Mouse (Mus musculus) heart, embryonic 15.5 days (tissue): ENCODE measurements around the gene Trip6. TPM values are rescaled to one million over a fixed set of nuclear protein-coding genes. Genes with fewer than 3 reads are reported as not detected.
A peak's percentile ranks its signal among the peaks of the same experiment; 100 is the strongest.

Experiments
- ATAC-seq: fragments of 200-750 bp; cut with Nextera tagmentation; replicated peaks from 2 replicates; pipeline ENCODE4 v1.8.0; 2017; ENCODE audit warnings: low read depth, moderate TSS enrichment; ENCODE audit not compliant: insufficient number of reproducible peaks, insufficient read depth, low FRiP score
- H3K27ac ChIP-seq: fragments of 300-500 bp; sonication (generic); 2 replicates; pipeline ENCODE4 v1.5.1; 2015; ENCODE audit warnings: mild to moderate bottlenecking, inconsistent platforms
- H3K27me3 ChIP-seq: fragments of 300-500 bp; sonication (generic); 2 replicates; pipeline ENCODE4 v1.6.1; 2015; ENCODE audit warnings: inconsistent platforms
- H3K36me3 ChIP-seq: fragments of 300-500 bp; sonication (generic); 2 replicates; pipeline ENCODE4 v1.6.1; 2015; ENCODE audit warnings: mild to moderate bottlenecking, inconsistent platforms
- H3K4me1 ChIP-seq: fragments of 300-500 bp; sonication (generic); replicated peaks from 2 replicates; pipeline ENCODE4 v1.6.1; 2015; ENCODE audit warnings: inconsistent platforms
- H3K4me2 ChIP-seq: fragments of 300-500 bp; sonication (generic); 2 replicates; pipeline ENCODE4 v1.6.1; 2015; ENCODE audit warnings: inconsistent platforms, mild to moderate bottlenecking, moderate library complexity
- H3K4me3 ChIP-seq: fragments of 300-500 bp; sonication (generic); 2 replicates; pipeline ENCODE4 v1.5.1; 2015; ENCODE audit warnings: mild to moderate bottlenecking, inconsistent platforms
- H3K9ac ChIP-seq: fragments of 300-500 bp; sonication (generic); 2 replicates; pipeline ENCODE4 v1.6.1; 2015; ENCODE audit warnings: mild to moderate bottlenecking, inconsistent platforms
- H3K9me3 ChIP-seq: fragments of 300-500 bp; sonication (generic); replicated peaks from 2 replicates; pipeline ENCODE4 v1.6.1; 2016; ENCODE audit warnings: inconsistent platforms
- WGBS: fragments of 180-500 bp; shearing (Covaris S2); methylation state at CpG from one replicate; pipeline ENCODE4 v1.1.7; 2015; ENCODE audit warnings: mixed read lengths; 5-methylcytosine and 5-hydroxymethylcytosine counted together
- polyA plus RNA-seq: library from polyadenylated mRNA; unstranded; fragments of >200 nt; fragmentation: Nextera tagmentation; extraction: Ambion mirVana; gene quantifications from 2 replicates; pipeline ENCODE4 v1.2.1, GENCODE M21; 2015

The Trip6 gene
- polyA plus RNA-seq, 1 experiment from 2014 or later: 37.7 TPM

DNA sequence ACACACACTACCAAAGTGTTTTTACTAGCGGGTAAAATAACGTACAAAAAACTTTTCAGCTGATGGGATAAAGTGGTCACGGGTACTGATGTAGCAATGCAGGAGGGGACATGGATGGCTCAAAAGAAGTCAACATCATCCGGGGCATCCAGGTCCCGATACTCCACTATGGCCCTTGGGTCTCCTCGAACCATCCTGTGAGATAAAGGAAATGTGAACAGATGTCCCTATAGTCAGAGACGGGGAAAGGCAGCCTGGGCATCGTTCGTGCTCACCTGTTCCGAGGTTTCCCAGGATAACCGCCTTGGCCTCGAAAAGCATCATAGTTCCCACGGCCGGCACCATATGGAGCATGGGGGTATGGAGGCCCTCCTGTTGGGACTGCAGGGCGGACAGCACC, 18.5 kb downstream of the Trip6 start:
- Histone ChIP-seq H3K9me3 (no peaks in the 10 kb centered on the region), H3K4me3 (no peak overlapping the region), H3K36me3 (peaks cover 55% of the 10 kb centered on the region), H3K9ac (no peak overlapping the region), H3K27ac (no peak overlapping the region), H3K27me3 (peaks cover 12% of the 10 kb centered on the region), H3K4me1 (peaks cover 19% of the 10 kb centered on the region), H3K4me2 (no peak overlapping the region; the same call in 1 of the 2 replicates)
- WGBS: 90% methylated on average over 15 of the region's 15 CpGs
- ATAC-seq: no peak

DNA sequence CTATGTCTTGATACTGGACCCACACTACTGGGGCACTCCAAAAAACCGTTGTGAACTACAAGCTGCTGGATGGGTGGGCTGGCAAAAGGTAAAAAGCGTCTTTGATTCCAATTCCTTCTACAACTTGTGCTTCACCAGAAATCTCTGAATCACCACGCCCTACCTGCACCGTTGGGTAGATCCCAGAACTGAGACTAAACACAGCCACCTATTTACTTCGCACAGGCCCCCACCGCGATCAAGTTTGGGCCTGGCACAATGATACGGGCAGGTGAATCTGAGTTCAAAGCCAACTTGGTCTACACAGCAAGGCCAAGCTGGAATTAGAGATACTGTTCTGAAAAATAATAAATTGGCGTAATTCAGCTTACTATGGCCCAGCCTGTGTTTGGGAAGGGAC, 18.9 kb downstream of the Trip6 start:
- no peak overlapping the region for H3K27ac ChIP-seq
- no peak for ATAC-seq

GRCm38 (mm10) chr5:137294744-137295093, 19.5 kb downstream of the Trip6 start:
- ATAC-seq: peak; percentile 23
- 7% methylated on average over 18 of the region's 18 CpGs for WGBS
- peak overlapping the region; percentile 96 for H3K27ac ChIP-seq
- H3K9me3 ChIP-seq: no peaks in the 10 kb centered on the region
- H3K27me3 ChIP-seq: peaks cover 22% of the 10 kb centered on the region
- H3K4me3 ChIP-seq: peak overlapping the region; percentile 65
- peak overlapping the region; percentile 99 for H3K4me2 ChIP-seq
- H3K4me1 ChIP-seq: peaks cover 27% of the 10 kb centered on the region
- H3K36me3 ChIP-seq: peaks cover 45% of the 10 kb centered on the region
- peak overlapping the region; percentile 78 for H3K9ac ChIP-seq

More for the DNA sequence above, 18.9 kb downstream of the Trip6 start:
- Histone ChIP-seq H3K4me2 (peak overlapping the region; percentile 99), H3K9ac (peak overlapping the region; percentile 78; the same call in 1 of the 2 replicates), H3K4me3 (peak overlapping the region; percentile 65), H3K27me3 (peaks cover 16% of the 10 kb centered on the region), H3K36me3 (peaks cover 50% of the 10 kb centered on the region), H3K4me1 (peaks cover 22% of the 10 kb centered on the region), H3K9me3 (no peaks in the 10 kb centered on the region)
- WGBS: 81% methylated on average over 9 of the region's 9 CpGs

GRCm38 (mm10) chr5:137293839-137294743, 20.1 kb downstream of the Trip6 start, which contains the start of gene Ufsp1:
Gene Ufsp1 (plus strand): TSS chr5:137294629.
- H3K4me2 ChIP-seq: peak within 1 kb of the TSS; percentile 99
- H3K4me3 ChIP-seq: peak within 1 kb of the TSS; percentile 65
- peak within 1 kb of the TSS; percentile 78 for H3K9ac ChIP-seq
- H3K27ac ChIP-seq: peak within 1 kb of the TSS; percentile 96
- H3K36me3 ChIP-seq: peaks cover 38% of the 10 kb centered on the region
- H3K9me3 ChIP-seq: no peaks in the 10 kb centered on the region
- H3K4me1 ChIP-seq: peaks cover 32% of the 10 kb centered on the region
- ATAC-seq: peak; percentile 94
- peaks cover 28% of the 10 kb centered on the region for H3K27me3 ChIP-seq
- under 1% methylated on average over 52 of the region's 52 CpGs for WGBS

DNA sequence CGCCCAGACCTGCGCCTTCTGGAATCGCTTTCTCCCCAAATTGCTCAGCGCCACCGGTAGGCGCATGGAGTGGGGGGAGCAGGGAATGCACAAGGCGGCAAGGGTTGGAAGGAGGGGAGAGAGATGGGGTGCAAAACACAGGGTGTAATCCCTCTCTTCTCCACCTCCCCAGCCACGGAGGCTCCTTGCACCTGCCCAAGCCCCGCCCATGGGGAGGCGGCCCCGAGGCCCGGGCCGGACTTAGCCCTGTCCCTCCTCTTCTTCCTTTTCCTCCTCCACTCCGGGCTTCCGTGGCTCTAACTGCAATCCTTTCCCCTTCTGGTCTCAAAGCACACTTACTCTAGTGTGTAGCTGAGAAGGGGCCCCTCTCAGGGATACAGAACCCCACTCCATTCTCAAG, 20.9 kb downstream of the Trip6 start:
- WGBS: 0% methylated on average over 15 of the region's 15 CpGs
- peak overlapping the region; percentile 77 for H3K9ac ChIP-seq
- H3K4me1 ChIP-seq: peaks cover 40% of the 10 kb centered on the region
- peak overlapping the region; percentile 96 for H3K27ac ChIP-seq
- peaks cover 30% of the 10 kb centered on the region for H3K36me3 ChIP-seq
- peaks cover 33% of the 10 kb centered on the region for H3K27me3 ChIP-seq
- H3K4me2 ChIP-seq: peak overlapping the region; percentile 99
- H3K4me3 ChIP-seq: peak overlapping the region; percentile 65
- peak; percentile 52 for ATAC-seq
- no peaks in the 10 kb centered on the region for H3K9me3 ChIP-seq

DNA sequence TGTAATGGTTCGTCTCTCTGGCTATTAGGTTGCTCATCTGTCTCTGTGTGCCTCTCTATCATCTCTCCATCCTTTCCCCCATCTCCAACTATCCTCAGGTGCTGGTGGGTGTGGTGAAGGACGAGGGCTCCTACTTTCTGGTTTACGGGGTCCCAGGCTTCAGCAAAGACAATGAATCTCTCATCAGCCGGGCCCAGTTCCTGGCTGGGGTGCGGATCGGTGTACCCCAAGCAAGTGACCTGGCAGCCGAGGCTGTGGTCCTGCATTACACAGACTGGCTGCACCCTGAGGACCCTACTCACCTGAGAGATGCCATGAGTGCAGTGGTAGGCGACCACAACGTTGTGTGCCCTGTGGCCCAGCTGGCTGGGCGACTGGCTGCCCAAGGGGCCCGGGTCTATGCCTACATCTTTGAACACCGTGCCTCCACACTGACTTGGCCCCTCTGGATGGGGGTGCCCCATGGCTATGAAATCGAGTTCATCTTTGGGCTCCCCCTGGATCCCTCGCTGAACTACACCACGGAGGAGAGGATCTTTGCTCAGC, 22.8 kb downstream of the Trip6 start:
- ATAC-seq: no peak
- no peak overlapping the region for H3K9ac ChIP-seq
- H3K27ac ChIP-seq: no peak overlapping the region
- peaks cover 56% of the 10 kb centered on the region for H3K4me1 ChIP-seq
- no peak overlapping the region for H3K4me3 ChIP-seq
- H3K27me3 ChIP-seq: peaks cover 47% of the 10 kb centered on the region
- no peaks in the 10 kb centered on the region for H3K9me3 ChIP-seq
- H3K36me3 ChIP-seq: peaks cover 12% of the 10 kb centered on the region; the same call in 1 of the 2 replicates
- no peak overlapping the region for H3K4me2 ChIP-seq
- 72% methylated on average over 15 of the region's 15 CpGs for WGBS

DNA sequence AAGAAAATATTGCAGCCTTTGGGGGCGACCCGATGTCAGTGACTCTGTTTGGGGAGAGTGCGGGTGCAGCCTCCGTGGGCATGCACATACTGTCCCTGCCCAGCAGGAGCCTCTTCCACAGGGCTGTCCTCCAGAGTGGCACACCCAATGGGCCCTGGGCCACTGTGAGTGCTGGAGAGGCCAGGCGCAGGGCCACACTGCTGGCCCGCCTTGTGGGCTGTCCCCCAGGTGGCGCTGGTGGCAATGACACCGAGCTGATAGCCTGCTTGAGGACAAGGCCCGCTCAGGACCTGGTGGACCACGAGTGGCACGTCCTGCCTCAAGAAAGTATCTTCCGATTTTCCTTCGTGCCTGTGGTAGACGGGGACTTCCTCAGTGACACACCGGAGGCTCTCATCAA, 23.5 kb downstream of the Trip6 start:
- Histone ChIP-seq H3K27ac (no peak overlapping the region), H3K4me1 (peaks cover 56% of the 10 kb centered on the region), H3K27me3 (peaks cover 51% of the 10 kb centered on the region), H3K9ac (no peak overlapping the region), H3K9me3 (no peaks in the 10 kb centered on the region), H3K36me3 (peaks cover 4% of the 10 kb centered on the region; the same call in 1 of the 2 replicates), H3K4me3 (peak overlapping the region; percentile 19; the same call in 1 of the 2 replicates), H3K4me2 (peak overlapping the region; percentile 86; the same call in 1 of the 2 replicates)
- WGBS: 19% methylated on average over 15 of the region's 15 CpGs
- ATAC-seq: no peak

- Histone ChIP-seq H3K9me3 (no peaks in the 10 kb centered on the region), H3K36me3 (no peaks in the 10 kb centered on the region), H3K27ac (0 out of 2 replicates have a peak overlapping the region, but pooled peaks have one; percentile 39), H3K4me1 (peaks cover 49% of the 10 kb centered on the region), H3K4me2 (peak overlapping the region; percentile 86), H3K4me3 (peak overlapping the region; percentile 48), H3K27me3 (peaks cover 51% of the 10 kb centered on the region), H3K9ac (peak overlapping the region; percentile 46)
- WGBS: 52% methylated on average over 13 of the region's 13 CpGs
- no peak for ATAC-seq
These were observed 24.4 kb downstream of the Trip6 start for GRCm38 (mm10) chr5:137289591-137290365.

DNA sequence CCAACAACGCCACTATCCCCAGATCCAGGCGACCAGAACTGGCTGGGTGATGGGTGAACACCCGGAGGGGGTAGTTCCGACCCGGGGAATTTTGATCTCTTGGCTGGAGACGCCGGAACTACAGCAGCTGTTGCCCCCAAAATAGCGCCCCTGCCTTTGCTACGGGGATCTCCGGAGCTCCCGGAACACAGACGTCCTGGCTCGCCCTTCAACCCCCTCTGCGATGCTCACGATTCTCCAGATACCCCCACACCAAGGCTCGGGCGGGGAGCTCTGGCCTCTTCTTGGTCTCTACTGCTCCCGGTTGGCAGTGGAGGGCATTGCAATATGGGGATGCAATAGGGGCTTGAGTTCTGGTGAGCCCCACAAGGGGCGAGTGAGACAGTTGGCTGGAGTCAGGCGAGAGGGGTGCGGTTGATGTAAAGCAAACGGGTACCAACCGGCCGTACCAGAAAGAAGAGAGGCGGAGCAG, 25.2 kb downstream of the Trip6 start:
- Histone ChIP-seq H3K27me3 (peaks cover 51% of the 10 kb centered on the region), H3K9ac (peak overlapping the region; percentile 46), H3K4me2 (peak overlapping the region; percentile 86), H3K9me3 (no peaks in the 10 kb centered on the region), H3K27ac (peak overlapping the region; percentile 39; the same call in 1 of the 2 replicates), H3K4me1 (peaks cover 46% of the 10 kb centered on the region), H3K4me3 (peak overlapping the region; percentile 48), H3K36me3 (no peaks in the 10 kb centered on the region)
- WGBS: 2% methylated on average over 25 of the region's 25 CpGs
- no peak for ATAC-seq

DNA sequence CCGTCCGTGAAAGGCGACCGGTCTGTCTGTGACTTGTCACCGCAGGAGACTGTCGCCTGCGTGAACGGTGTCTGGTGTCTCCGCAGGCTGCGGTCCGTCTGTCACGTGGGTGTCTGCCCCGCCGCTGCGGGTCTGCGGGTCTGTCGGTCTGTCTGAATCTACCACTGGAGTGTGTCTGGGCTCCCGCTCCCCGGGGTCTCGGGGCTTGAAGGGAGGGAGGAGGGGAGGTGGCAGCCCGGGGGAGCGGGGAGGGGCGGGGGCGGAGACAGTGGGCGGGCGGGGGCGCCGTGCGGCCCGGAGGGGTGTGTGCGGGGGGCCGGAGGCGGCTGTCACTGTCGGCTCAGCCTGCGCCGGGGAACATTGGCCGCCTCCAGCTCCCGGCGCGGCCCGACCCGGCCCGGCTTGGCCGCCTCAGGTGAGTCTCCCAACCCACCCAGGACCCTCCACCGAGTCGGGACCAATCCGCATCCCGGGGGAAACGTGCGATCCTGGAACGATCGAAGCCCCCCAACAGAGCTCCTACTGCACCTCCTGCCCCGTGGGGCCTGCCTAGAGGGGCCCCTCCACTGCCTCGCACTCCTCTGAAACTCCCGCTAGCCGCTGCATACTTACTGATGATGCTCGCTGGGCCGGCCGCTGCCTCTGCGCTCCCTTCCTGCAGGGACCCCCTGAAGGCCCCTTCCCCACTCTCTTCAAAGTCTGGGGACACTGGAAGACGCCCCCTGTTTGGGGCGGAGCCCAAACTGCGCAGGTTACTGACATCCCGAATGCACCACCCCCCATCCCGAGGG, 26.1 kb downstream of the Trip6 start:
- Histone ChIP-seq H3K4me2 (peak overlapping the region; percentile 86), H3K9me3 (no peaks in the 10 kb centered on the region), H3K27ac (peak overlapping the region; percentile 42; the same call in 1 of the 2 replicates), H3K27me3 (peaks cover 51% of the 10 kb centered on the region), H3K36me3 (no peaks in the 10 kb centered on the region), H3K4me3 (peak overlapping the region; percentile 48), H3K9ac (peak overlapping the region; percentile 50), H3K4me1 (peaks cover 43% of the 10 kb centered on the region)
- WGBS: 2% methylated on average over 42 of the region's 65 CpGs
- ATAC-seq: 0 out of 2 replicates have a peak, but pooled peaks have one; percentile 14
